Mouse (Mus musculus) testis, adult 2 months (tissue): ENCODE data around the gene Spag9.

Source experiments
- CTCF ChIP-seq: fragments of 200-500 bp; IDR thresholded peaks from 2 replicates; pipeline ENCODE4 v1.5.1; 2012; ENCODE audit warnings: low read depth, mild to moderate bottlenecking, inconsistent platforms, low read length, moderate library complexity; ENCODE audit not compliant: control insufficient read depth, insufficient read depth, insufficient replicate concordance
- POLR2A ChIP-seq: fragments of 200-500 bp; IDR thresholded peaks from 2 replicates; pipeline ENCODE4 v1.6.1; 2012; ENCODE audit warnings: low read depth, mild to moderate bottlenecking, inconsistent platforms, low read length, moderate library complexity; ENCODE audit not compliant: control insufficient read depth

GRCm38 (mm10) chr11:94175288-94175687 lies 179.4 kb downstream of the Spag9 start:
- TF ChIP-seq POLR2A (no peak), CTCF (no peak)
